Mouse (Mus musculus) limb, embryonic 13.5 days (tissue): Measurements from ENCODE around the gene Cenpp. TPM values are rescaled to one million over a fixed set of nuclear protein-coding genes. Genes with fewer than 3 reads are reported as not detected.

ENCODE experiments used
- ATAC-seq: fragments of 200-750 bp; cut with Nextera tagmentation; 2 replicates; pipeline ENCODE4 v1.8.0; 2017; ENCODE audit warnings: low read depth, moderate number of reproducible peaks, moderate TSS enrichment; ENCODE audit not compliant: low FRiP score
- H3K27ac ChIP-seq: fragments of 300-500 bp; sonication (generic); 2 replicates; pipeline ENCODE4 v1.5.1; 2015; ENCODE audit warnings: inconsistent platforms, mild to moderate bottlenecking, moderate library complexity
- H3K27me3 ChIP-seq: fragments of 300-500 bp; sonication (generic); 2 replicates; pipeline ENCODE4 v1.6.1; 2015; ENCODE audit warnings: mild to moderate bottlenecking, inconsistent platforms
- H3K36me3 ChIP-seq: fragments of 300-500 bp; sonication (generic); 2 replicates; pipeline ENCODE4 v1.6.1; 2015; ENCODE audit warnings: inconsistent platforms, mild to moderate bottlenecking, moderate library complexity
- H3K4me1 ChIP-seq: fragments of 300-500 bp; sonication (generic); 2 replicates; pipeline ENCODE4 v1.6.1; 2015; ENCODE audit warnings: inconsistent platforms
- H3K4me2 ChIP-seq: fragments of 300-500 bp; sonication (generic); replicated peaks from 2 replicates; pipeline ENCODE4 v1.6.1; 2015; ENCODE audit warnings: inconsistent platforms, mild to moderate bottlenecking, moderate library complexity
- H3K4me3 ChIP-seq: fragments of 300-500 bp; sonication (generic); 2 replicates; pipeline ENCODE4 v1.5.1; 2015; ENCODE audit warnings: moderate library complexity, mild to moderate bottlenecking, inconsistent platforms
- H3K9ac ChIP-seq: fragments of 300-500 bp; sonication (generic); 2 replicates; pipeline ENCODE4 v1.6.1; 2015; ENCODE audit warnings: mild to moderate bottlenecking, inconsistent platforms
- H3K9me3 ChIP-seq: fragments of 300-500 bp; sonication (generic); 2 replicates; pipeline ENCODE4 v1.6.1; 2016; ENCODE audit warnings: inconsistent platforms
- WGBS: fragments of 180-500 bp; shearing (Covaris S2); methylation state at CpG from one replicate; pipeline ENCODE4 v1.1.7; 2015; 5-methylcytosine and 5-hydroxymethylcytosine counted together
- polyA plus RNA-seq: library from polyadenylated mRNA; unstranded; fragments of >200 nt; fragmentation: Nextera tagmentation; extraction: Ambion mirVana; gene quantifications from 2 replicates; pipeline ENCODE4 v1.2.1, GENCODE M21; 2015

Gene Cenpp
- polyA plus RNA-seq, 1 experiment from 2014 or later: 24.3 TPM

GRCm38 (mm10) chr13:49433268-49434029 is 219.1 kb downstream of the Cenpp start:
- Histone ChIP-seq H3K4me1 (no peaks in the 10 kb centered on the region), H3K27me3 (no peaks in the 10 kb centered on the region), H3K4me2 (no peak overlapping the region), H3K27ac (no peak overlapping the region), H3K9ac (no peak overlapping the region), H3K4me3 (no peak overlapping the region), H3K9me3 (no peaks in the 10 kb centered on the region), H3K36me3 (peaks cover 64% of the 10 kb centered on the region)
- no peak for ATAC-seq
- WGBS: 87% methylated on average over 2 of the region's 2 CpGs

GRCm38 (mm10) chr13:49430529-49430928 is 222.1 kb downstream of the Cenpp start:
- no peak for ATAC-seq
- Histone ChIP-seq H3K36me3 (peaks cover 39% of the 10 kb centered on the region), H3K9me3 (no peaks in the 10 kb centered on the region), H3K4me2 (no peak overlapping the region), H3K4me3 (no peak overlapping the region), H3K27me3 (no peaks in the 10 kb centered on the region), H3K4me1 (no peaks in the 10 kb centered on the region), H3K9ac (no peak overlapping the region), H3K27ac (no peak overlapping the region)
- 82% methylated on average over 4 of the region's 4 CpGs for WGBS

GRCm38 (mm10) chr13:49428042-49428675 is 224.4 kb downstream of the Cenpp start:
- peaks cover under 1% of the 10 kb centered on the region for H3K4me1 ChIP-seq
- no peak for ATAC-seq
- no peaks in the 10 kb centered on the region for H3K9me3 ChIP-seq
- H3K27ac ChIP-seq: no peak overlapping the region
- no peak overlapping the region for H3K9ac ChIP-seq
- WGBS: 91% methylated on average over 1 of the region's 1 CpGs
- H3K36me3 ChIP-seq: peaks cover 21% of the 10 kb centered on the region
- no peaks in the 10 kb centered on the region for H3K27me3 ChIP-seq
- no peak overlapping the region for H3K4me3 ChIP-seq
- no peak overlapping the region for H3K4me2 ChIP-seq

GRCm38 (mm10) chr13:49426736-49427135 is 225.8 kb downstream of the Cenpp start:
- H3K9me3 ChIP-seq: no peaks in the 10 kb centered on the region
- H3K27me3 ChIP-seq: no peaks in the 10 kb centered on the region
- H3K4me1 ChIP-seq: peaks cover 15% of the 10 kb centered on the region
- no peak overlapping the region for H3K9ac ChIP-seq
- 87% methylated on average over 3 of the region's 3 CpGs for WGBS
- no peak overlapping the region for H3K4me2 ChIP-seq
- H3K4me3 ChIP-seq: no peak overlapping the region
- ATAC-seq: no peak
- peaks cover 10% of the 10 kb centered on the region; the same call in 1 of the 2 replicates for H3K36me3 ChIP-seq
- H3K27ac ChIP-seq: no peak overlapping the region

- H3K4me1 ChIP-seq: peaks cover 23% of the 10 kb centered on the region
- H3K27me3 ChIP-seq: no peaks in the 10 kb centered on the region
- peak overlapping the region; percentile 84 for H3K9ac ChIP-seq
- no peak overlapping the region for H3K27ac ChIP-seq
- 19% methylated on average over 4 of the region's 4 CpGs for WGBS
- no peaks in the 10 kb centered on the region for H3K9me3 ChIP-seq
- H3K4me2 ChIP-seq: peak overlapping the region; percentile 96
- H3K36me3 ChIP-seq: 0 out of 2 replicates have a peak, but pooled peaks cover 4% of the 10 kb centered on the region
- H3K4me3 ChIP-seq: peak overlapping the region; percentile 87
- ATAC-seq: no peak
Measured at GRCm38 (mm10) chr13:49421959-49422358, 230.6 kb downstream of the Cenpp start.

GRCm38 (mm10) chr13:49421606-49421917 is 231.0 kb downstream of the Cenpp start:
- Histone ChIP-seq H3K27ac (no peak overlapping the region), H3K4me3 (peak overlapping the region; percentile 87), H3K4me2 (peak overlapping the region; percentile 96), H3K4me1 (peaks cover 23% of the 10 kb centered on the region), H3K36me3 (0 out of 2 replicates have a peak, but pooled peaks cover 4% of the 10 kb centered on the region), H3K27me3 (no peaks in the 10 kb centered on the region), H3K9ac (peak overlapping the region; percentile 84), H3K9me3 (no peaks in the 10 kb centered on the region)
- ATAC-seq: peak; percentile 63
- under 1% methylated on average over 15 of the region's 15 CpGs for whole genome bisulfite sequencing

GRCm38 (mm10) chr13:49420754-49421605 is 231.6 kb downstream of the Cenpp start, which contains the start of gene Ippk:
Ippk (plus strand) TSS chr13:49421249.
- no peaks in the 10 kb centered on the region for H3K9me3 ChIP-seq
- peak within 1 kb of the TSS; percentile 84 for H3K9ac ChIP-seq
- H3K36me3 ChIP-seq: 0 out of 2 replicates have a peak, but pooled peaks cover 4% of the 10 kb centered on the region
- H3K4me3 ChIP-seq: peak within 1 kb of the TSS; percentile 87
- peak within 1 kb of the TSS; percentile 96 for H3K4me2 ChIP-seq
- no peaks in the 10 kb centered on the region for H3K27me3 ChIP-seq
- peak within 1 kb of the TSS; percentile 72 for H3K27ac ChIP-seq
- ATAC-seq: peak; percentile 99
- under 1% methylated on average over 69 of the region's 69 CpGs for WGBS
- H3K4me1 ChIP-seq: peaks cover 23% of the 10 kb centered on the region

Other genes starting within 250 kb of the Cenpp start
- gene Ippk, start 231.5 kb downstream of the Cenpp start, polyA plus RNA-seq: 13.9 and 14.3 TPM in 2 replicates
- gene Tes3-ps, start 159.5 kb downstream of the Cenpp start, polyA plus RNA-seq: 1.2 and 1.5 TPM in 2 replicates
- 1.4 and 1.9 TPM in 2 replicates for gene Ecm2, start 148.0 kb downstream of the Cenpp start, polyA plus RNA-seq
- gene Aspn, start 108.3 kb downstream of the Cenpp start, polyA plus RNA-seq: 41.4 and 48.2 TPM in 2 replicates
- gene Omd, start 70.3 kb downstream of the Cenpp start, polyA plus RNA-seq: 2.4 and 4.0 TPM in 2 replicates
- gene Ogn, start 44.7 kb downstream of the Cenpp start, polyA plus RNA-seq: 150 and 159 TPM in 2 replicates
- 18.7 and 19.0 TPM in 2 replicates for gene Nol8, start 293 bp upstream of the Cenpp start, polyA plus RNA-seq
- gene Iars, start 29.3 kb upstream of the Cenpp start, polyA plus RNA-seq: 66.0 and 71.3 TPM in 2 replicates
- not detected in 2 replicates for gene Gm30302, start 146.2 kb upstream of the Cenpp start, polyA plus RNA-seq